Mouse (Mus musculus): ENCODE data around the gene Cd27.

Gene Cd27

DNA sequence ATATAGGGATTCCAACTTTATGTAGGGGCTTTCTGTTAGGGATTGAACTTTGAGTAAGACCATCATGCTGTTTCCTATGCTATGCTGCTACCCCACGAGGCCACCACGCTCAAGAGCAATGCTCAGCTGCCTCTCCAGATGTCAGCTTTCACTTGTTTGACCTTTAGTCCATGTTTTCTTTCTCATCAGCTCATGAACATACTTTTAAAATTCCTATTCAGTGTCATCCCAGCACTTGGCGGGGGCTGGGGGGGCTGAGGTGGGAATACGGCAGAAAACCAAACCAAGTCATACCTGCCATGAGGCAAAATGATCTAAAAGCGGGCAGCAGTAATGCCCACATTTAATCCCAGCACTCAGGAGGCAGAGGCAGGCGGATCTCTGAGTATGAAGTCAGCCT is 23.7 kb downstream of the Cd27 start:
- no peak for DNase-seq

DNA sequence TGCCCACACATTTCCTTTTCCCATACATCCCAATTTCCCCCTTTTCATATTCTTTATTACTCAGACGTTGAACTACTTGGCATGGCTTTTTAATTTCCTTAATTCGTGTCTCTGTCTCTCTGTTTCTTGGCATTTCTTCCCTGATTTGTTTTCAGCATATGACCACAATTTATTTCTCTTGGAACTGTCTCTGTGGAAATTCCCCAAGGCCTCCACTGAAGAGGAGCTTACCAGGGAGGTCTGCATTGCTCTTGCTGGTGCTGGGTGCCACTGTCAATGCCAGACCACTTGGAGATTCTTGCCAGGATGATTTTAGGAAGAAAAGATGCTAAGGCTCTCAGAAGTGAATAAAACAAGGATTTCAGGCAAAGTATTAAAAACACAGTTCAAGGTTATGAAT is 24.2 kb downstream of the Cd27 start:
- no peak for DNase-seq

DNA sequence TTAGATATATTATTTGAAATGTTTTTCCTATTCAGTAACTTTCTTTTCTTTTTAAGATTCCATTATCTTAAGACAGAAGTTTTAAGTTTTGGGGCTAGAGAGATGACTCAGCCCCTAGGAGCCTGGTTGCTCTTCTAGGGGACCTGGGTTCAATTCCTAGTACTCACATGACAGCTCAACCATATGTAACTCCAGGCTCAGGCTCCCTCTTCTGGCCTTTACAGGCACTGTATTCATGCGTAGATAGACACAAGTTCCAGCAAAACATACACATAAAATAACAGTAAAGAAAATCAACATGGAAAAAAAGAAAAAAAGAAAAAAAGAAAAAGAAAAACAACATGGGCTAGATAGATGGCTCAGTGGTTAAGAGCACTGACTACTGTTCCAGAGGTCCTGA is 26.4 kb downstream of the Cd27 start:
- DNase-seq: no peak

DNA sequence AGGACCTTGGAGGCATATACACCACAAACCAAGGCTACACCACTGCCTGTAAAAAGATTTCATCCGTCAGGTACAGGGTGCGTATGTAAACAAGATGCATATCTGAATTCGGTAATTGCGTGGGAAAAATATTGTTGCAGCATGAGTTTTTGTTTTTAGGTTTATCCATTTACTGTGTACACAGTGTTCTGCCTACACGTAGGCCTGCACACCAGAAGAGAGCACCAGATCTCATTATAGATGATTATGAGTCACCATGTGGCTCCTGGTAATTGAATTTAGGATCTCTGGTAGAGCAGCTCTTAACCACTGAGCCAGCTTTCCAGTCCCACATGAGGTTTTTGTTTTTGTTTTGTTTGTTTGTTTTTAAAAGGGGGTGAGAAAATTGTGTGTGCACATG is 39.6 kb downstream of the Cd27 start:
- no peak for DNase-seq

DNA sequence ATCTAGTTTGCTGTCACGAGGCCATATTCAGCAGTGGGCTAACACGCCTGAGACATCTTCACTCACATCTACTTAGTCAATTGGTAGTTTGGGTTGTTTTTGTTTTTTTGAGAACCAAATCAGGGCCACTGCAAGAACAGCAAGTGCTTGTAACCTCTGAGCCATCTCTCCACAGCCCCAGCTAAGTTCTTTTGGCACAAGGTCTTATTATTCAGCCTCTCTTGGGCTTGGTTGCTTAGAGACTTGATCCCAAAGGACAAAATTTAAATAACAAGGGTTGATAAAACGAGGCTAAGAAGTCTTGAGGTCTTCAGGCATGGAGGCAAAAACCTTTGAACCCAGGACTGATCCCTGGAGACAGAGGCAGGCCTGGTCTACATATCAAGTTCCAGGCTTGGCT is 40.5 kb downstream of the Cd27 start:
- DNase-seq: no peak

DNA sequence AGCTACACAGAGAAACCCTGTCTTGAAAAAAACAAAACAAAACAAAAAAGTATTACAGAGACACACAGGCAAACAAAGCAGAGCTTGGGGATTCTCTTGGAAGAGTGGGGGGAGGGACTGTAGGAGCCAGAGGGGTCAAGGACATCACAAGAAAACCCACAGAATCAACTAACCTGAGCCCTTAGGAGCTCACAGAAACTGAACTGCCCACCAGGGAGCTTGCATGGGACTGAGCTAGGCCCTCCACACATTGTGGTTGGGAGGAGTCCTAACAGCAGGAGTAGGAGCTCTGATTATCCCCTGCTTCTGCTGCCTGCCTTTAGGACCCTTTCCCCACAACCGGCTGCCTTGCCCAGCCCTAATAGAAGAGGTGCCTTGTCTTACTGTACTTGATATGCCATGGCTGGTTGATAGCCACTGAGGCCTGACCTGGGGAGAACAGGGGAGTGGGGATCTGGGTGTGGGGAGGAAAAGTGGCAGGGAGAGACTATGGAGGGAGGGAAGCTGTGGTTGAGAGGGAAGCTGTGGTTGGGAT is 41.2 kb downstream of the Cd27 start:
- DNase-seq: no peak

DNA sequence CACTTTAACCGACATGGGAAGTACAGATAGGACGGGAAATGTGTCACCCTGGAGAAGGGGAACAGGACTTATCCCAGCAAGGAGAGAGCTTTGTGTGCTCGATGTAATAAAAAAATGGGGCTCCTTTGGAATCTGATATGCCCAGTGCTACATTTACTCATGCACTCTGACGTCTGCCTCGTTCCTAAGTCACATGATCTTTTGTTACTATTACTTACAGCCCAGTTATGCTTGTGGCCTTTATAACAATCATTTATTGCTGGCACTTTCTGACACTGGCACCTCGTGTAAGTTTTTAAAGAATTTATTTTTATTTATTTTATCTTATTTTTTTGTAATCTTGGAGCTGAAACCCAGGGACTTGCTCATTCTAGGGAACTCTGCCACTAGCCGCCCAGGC is 43.4 kb downstream of the Cd27 start:
- no peak for DNase-seq

DNA sequence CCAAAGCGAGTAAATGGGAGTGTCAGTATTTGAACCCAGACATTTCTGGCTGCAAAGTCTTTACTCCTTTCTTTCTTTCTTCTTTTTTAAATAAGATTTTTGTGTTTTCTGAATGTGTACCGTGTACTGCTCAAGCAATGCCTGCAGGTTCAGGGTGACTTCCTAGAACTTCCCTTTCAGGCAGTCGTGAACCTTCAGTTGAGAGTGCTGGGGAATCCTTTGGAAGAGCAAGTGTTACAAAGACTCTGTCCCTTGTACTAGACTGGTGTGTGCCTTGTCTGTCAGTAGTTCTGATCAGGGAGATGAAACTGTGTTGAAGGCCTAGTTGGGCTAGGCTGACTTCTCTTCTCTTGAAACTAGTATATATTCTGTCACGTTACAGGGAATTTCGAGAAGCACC is 44.0 kb downstream of the Cd27 start:
- DNase-seq: no peak

DNA sequence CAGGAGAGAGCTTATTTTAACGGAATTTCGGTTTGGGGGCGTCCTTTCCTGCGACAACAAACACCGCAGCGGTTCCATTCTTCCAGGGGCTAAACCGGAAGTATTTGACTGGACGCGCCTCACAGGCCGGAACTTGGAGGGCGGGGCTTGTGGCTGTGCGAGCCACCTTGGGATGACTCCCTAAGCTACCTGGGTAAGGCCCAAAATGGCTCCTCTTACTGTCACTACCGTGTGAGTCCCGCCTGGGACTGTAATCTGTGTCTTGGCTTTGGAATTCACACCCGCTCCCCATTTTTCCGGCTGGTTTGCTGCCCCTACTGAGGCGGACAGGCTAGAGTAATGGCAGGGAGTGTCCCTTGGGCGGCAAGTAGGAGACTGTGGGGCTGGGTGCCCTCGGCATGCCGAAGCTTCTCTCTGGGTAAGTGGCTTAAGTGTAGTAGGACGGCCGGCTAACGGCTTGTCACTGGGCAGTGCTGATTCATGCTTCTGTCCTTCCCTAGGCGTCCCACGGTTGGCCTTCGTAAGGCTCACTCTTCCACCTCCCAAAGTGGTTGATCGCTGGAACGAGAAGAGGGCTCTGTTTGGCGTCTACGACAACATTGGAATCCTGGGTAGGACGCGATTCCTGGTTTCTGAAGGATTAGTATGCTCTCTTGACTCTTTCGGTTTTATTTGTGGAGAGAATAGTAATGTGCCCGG is 44.6 kb downstream of the Cd27 start:
- peak; percentile 95 for DNase-seq

DNA sequence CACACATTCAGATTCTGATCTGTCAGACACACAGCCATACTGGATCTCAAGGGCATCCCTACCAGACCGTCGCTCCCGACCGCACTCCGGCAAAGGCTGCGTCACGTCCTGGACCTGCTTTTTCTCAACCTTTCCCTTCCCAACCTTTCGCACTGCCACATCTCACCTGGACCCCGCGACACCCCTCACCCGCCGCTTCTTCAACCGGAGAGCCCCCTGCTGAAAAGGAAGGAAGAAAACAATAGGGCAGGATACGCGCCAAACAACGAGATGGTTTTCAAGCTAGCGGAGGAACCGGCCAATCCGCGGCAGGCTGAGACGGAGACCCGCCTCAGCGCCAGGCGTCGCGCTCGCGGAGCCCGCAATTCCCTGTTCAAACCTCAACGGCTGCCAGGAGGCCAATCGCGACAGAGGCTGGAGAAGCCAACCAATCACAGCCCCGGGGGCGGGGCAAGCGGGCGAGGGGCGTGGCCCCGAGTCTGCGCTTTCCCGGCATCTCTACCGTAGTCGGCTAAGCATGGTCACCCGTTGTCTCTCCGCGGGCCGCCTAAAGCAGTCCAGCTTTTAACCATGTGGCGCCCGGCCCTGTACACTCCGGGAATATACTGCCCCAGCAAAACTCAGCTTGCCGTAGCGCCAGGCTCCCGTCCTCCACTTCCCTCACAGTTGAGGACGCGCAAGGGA is 45.3 kb downstream of the Cd27 start, which contains the start of the genes Ncapd2 and Mrpl51:
Gene Ncapd2, minus strand, starts transcription at position 370 of the 684 bp plus-strand sequence.
Gene Mrpl51, plus strand, starts transcription at position 470 of the 684 bp plus-strand sequence.
- DNase-seq: peak; percentile 98

DNA sequence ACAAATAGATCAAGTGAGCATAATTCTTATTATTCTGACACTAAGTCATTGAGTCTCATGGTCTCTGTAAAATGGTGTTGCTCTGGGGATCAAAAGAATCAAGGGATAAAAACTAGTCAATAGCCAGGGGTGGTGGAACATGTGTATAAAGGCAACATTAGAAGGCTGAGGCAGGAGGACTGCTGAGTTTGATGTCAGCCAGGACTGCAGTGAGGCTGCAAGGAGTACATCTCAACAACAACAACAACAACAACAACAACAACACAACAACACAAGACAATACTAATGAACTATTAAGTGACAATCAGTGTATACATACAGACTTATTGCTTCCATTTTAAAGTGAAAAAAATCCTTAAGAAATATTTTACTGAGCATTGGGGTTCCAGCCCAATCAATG is 46.0 kb downstream of the Cd27 start:
- no peak for DNase-seq

DNA sequence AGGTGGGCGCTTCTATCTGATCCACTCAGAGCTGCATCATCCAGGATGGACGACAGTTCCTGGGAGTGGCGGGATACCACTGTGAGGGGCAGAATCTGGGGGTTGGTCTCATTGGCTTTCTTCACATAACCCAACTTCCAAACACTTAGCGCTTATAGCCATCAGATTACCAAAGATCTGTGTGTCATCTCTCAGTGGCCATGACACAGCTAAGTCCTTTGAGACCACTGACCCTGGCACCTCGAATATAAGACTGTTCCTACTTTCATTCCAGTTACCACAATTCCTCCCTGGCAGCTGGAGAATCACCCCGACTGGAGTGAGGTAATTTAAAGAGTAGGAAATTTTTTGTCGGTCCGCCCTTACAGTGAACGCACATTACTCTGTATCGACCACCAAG is 50.6 kb downstream of the Cd27 start:
- no peak for DNase-seq

Measured in lung, postnatal 10 days (tissue).